Mouse (Mus musculus) testis, postnatal 10 days (tissue): Measurements from ENCODE around the gene Nudt9.

Experiments used
- DNase-seq: peaks from one replicate; pipeline ENCODE4 v3.0.0; 2021; ENCODE audit warnings: low spot score

Gene Nudt9

DNA sequence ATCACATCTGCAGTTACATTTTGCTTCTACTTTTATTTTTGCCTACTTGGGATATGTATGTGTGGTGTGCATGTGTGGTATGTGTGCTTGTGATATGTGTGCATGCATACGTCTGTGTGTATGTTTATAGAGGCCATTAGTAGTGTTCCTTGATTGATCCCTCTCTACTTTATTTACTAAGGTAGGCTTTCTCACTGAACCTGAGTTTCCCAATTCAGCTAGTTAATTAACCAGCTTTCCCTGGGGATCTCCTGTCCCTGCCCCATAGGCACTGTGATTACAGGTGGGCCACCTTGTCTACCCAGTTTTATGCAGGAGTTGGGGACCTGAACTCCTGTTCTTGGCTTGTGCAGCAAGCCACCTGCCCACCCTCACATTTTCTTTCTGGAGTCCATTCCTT lies 9.4 kb upstream of the Nudt9 start:
- DNase-seq: no peak

DNA sequence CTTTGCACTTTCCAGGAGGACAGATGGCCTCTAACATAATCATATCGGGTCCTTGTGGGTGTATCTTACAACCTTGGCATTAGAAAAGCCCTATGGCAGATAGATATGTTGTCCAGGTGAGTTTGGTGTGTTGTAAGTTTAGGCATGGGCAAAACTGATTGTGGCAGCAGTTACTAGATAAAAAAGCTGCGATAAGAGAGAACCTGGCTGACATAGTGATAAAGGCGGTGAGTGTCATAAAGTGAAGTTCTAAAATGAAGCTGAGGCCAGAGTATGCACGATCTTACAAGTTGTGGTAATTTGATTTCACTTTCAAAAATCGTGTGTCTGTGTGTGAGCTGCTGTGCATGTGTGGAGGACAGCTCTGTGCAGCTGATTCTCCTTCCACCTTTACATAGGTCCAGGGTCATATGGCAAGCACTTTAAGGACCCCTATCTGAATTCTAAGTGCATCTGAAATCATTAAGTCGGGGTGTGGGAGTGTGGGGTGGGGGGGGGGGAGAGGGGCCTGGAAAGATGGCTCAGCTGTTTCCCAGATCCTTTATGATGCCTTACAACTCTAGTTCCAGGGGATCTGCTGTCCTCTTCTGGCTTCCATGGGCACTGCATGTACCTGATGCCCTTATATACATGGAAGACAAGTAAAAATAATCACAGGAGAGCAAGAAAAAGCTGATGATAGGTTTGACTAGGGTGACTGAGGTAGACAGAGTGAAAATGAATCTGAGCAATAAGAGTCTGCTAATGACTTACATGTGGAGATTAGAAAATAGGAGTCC lies 6.8 kb upstream of the Nudt9 start:
- DNase-seq: peak; percentile 70

DNA sequence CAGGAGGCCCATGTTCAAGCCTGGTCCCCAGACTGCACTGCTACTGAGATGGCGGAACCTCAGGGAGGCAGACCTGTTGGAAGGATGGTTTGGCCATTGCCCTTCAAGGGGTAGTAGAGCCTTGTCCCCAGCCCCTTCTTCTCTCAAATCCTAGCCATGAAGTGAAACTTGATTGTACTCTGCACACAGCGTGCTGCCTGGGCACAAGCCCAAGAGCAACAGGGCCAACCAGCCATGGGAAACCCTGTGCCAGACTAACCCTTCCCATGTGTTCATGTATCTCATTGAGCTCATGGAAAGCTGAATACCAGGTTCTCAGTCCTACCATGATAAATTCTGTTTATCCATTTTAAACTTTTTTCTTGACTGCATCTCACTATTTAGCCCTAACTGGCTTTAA lies 3.2 kb upstream of the Nudt9 start:
- no peak for DNase-seq

DNA sequence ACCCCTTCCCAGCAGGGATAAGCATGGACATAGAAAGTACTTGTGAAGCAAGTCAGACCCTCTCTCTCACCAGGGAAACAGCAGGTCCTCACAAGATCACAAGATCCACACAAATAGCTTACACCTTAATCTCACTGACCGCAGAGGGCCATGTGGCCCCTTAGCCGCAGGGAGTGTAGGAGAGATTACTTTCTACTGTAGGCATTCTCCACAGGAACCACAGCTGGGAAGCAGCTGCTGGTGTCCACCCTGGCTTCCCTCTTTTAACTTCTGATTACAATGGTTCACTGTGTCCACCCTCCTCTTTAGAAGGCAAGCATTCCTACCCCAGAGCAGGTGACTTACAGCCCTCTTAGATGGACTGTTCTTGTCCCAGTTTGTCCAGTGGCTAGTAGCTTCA lies 2.4 kb upstream of the Nudt9 start:
- no peak for DNase-seq

DNA sequence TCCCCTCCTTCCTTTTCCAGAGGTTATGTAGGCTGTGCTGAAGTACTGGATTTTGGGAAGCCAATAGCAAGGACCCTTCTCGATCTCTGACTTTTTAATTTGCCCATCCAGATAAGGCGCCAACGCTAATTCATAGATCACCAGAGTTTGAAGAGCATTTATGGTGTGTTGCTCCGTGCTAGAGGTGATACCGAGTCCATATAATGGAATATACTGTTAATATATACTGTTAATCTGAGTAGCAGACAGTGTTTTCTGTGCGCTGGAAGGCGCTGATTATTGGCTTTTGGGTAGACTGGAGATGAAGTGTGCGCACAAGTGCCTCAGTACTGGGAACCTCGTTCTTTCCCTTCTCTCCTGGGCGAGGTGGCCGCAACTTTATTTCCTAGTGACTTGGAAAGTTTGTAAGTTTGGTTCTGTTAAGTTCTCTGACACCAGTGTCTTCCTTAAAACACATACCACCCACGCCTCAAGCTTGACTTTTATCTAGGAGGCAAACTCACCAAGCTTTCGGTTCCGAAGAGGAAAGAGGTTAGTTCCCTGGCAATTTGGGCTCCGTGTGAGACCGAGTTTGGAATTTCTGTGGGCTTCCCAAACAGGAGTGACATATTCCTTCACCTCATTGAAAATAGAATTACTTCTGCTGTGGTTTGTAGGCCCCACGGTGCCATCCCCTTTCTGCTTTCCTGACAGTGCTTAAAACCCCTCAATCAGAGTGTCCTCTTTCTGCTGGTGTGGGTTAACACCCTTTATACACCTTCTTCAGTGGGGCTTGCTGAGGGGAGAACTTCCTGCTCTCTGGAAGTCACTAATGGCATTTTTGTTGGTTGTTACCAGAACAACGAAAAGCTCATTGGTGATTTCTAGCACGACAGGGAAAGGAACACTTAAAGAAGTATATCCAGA lies 1.3 kb downstream of the Nudt9 start:
- DNase-seq: no peak

DNA sequence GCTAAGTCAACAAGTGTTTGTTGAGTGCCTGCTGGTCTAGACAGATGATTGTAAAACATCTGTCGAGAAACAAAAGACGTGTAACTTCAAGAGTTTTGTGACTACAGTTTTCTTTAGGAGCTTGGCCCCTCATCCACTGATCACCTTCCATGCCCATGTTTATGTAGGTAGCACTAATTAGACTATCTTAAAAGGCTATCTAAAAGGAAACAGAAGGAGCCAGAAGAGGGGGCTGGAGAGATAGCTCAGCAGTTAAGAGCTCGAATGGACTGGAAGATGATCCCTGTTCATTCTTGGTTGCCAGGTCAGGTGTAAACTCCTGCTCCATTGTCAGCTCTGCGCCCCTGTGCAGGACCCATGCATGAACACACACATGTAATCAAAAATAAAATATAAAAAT lies 2.0 kb downstream of the Nudt9 start:
- no peak for DNase-seq

DNA sequence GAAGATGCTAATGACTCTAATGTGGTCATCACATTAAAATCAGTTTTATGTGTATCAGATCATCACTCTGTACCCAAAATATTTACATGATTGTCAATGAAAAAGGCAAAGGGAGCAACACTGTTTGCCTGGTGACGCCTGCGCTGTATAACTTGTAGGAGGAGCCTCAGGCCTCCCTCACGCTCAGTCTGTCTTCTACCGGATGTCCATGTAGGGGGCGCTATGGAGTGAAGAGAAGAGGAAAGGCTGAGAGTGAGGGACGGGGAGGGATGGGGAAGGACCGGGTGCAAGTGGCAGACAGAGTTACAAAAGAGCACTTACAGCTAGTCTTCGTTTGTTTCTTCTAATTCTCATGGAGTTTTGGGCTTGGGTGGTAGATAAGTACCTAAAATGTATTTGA lies 6.8 kb downstream of the Nudt9 start:
- DNase-seq: peak; percentile 73

DNA sequence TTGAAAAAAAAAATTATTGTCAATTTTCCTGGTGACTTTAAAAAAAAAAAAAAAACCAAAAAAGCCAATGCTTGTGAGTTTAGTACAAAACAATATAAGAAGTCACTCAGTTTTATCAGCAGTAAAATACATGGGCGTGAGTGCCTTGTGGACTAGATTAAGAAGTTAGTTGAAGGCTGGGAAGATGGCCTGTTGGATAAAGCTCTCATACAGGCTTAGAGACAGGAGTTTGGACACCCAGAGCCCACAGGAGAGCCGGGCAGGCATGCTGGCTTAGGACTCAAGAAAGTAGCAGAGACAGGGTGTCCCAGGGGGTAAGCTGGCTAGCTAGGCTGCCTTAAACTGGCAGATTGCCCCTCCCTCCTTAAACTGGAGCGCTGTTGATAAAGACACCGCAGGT lies 8.8 kb downstream of the Nudt9 start:
- DNase-seq: no peak

DNA sequence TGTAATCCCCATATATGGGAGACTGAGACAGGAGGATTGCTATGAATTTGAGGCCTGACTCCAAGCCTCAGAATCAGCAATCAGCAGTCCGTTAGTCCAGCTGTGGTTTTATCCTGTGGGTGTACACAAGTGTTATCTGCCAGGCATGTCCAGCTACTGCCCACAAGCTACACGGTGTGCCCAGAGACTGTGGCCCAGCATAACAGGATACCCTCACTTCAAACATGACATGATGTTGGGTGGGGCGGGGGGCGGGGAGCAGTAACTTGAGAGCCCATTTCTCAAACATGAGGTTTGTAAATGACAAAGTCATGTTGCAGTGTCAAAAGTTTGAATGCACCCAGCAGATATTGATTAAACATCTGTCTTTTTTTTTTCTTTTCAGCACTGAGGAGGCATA lies 9.7 kb downstream of the Nudt9 start:
- no peak for DNase-seq

DNA sequence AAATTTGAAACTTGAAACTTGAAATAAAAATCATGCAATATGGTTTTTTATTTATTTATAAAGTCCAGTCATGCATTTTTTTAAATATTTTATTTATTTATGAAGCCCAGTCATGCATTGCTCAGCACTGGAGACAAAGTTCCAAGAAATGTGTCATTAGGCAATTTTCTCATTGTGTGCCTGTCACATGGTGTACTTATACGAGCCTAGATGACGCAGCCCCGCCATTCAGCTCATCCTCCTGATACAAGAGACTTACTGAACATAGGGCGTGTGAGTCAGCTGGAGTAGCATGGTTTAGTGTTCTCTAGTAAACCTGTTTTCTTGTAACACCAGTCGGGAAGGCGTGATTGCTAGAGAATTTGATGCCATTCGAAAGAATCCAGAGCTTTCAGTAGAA lies 10.2 kb downstream of the Nudt9 start:
- DNase-seq: no peak

DNA sequence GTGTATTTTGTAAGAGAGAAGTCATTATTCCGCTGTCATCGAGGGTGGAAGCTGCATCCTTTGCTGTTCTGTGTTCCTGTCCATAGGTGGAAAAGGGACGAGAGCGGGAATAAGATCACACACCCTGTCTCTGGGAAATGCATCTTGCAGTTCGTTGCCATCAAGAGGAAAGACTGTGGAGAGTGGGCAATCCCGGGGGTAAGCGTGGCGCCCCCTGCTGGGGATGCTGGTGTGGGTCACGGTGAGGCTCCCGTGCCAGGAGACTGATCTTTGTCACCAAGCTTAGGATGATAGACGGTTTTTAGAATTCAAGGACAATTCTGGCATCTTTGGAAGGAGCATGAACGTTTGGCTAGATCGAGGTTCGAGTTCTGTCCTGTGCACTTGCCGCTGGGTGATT lies 11.9 kb downstream of the Nudt9 start:
- DNase-seq: peak; percentile 78

DNA sequence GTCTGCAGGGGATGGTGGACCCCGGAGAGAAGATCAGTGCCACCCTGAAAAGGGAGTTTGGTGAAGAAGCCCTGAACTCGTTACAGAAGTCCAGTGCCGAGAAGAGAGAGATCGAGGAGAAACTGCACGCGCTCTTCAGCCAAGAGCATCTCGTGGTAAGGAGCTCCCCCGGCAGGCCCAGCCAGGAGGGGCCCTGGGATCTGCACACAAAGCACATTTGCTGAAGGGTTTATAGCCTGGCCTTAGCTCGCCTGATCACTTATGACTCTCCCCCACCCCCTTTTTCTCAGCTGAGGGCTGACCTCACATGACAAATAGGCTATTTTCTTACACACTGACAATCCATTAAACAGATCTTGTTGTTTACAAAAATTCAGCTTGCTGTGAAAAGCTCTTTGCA lies 13.5 kb downstream of the Nudt9 start:
- no peak for DNase-seq

DNA sequence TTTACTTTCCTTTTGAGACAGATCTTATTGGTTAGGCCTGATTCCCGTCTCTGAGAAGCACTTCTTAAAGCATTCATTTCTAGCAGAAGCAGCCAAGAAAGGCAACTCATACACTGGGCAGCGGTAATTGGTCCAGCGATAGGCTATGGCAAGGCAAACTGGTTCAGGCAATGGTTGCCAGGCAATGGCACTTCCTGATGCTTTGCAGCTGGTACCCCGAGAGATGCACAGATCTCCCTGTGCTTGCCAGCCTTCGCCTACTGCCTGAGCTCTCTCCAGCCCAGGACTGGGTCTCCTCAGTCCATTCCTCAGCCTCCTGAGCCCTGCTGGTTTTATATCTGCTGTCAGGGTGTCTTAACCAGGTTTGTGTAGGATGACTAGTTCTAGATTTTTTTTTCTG lies 14.3 kb downstream of the Nudt9 start:
- no peak for DNase-seq

DNA sequence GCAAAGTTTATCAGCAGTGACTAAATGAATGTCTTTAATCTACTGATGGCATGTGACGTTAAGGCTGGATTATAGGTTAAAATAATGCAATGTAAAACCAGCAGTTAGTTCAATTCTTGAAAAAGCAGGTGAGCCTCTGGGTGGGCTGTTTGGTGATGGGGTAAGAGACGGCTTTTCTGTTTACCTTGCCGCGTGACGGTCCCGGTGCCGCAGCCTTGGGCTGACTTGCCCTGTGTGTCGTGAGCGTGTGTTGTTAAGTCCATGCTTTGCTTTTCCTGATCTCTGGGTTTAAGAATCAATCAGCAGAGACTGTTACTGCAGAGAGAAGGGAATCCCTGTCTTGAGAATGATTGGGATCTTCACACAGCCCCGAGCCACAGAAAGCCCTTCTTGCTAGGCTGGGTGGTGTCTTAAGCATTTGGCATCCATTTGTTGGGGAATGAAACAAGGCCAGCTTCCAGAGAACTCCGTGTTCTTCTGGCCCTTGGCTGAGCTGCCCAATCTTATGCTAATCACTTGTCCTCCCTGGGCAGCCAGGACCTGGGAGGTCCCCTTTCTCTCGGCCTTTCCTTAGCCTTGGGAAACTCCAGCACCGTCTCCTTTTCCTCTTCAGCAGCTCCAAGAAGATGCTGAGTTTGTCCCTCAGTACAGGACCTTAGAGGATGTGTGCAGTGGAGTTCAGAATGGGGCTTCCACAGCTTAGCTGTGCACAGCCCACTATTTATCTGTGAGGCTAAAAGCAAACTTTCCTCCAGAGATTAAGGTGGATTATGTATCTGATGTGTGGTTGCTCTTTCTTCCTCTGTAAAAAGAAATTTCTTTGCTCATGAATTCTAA lies 16.0 kb downstream of the Nudt9 start:
- peak; percentile 62 for DNase-seq

DNA sequence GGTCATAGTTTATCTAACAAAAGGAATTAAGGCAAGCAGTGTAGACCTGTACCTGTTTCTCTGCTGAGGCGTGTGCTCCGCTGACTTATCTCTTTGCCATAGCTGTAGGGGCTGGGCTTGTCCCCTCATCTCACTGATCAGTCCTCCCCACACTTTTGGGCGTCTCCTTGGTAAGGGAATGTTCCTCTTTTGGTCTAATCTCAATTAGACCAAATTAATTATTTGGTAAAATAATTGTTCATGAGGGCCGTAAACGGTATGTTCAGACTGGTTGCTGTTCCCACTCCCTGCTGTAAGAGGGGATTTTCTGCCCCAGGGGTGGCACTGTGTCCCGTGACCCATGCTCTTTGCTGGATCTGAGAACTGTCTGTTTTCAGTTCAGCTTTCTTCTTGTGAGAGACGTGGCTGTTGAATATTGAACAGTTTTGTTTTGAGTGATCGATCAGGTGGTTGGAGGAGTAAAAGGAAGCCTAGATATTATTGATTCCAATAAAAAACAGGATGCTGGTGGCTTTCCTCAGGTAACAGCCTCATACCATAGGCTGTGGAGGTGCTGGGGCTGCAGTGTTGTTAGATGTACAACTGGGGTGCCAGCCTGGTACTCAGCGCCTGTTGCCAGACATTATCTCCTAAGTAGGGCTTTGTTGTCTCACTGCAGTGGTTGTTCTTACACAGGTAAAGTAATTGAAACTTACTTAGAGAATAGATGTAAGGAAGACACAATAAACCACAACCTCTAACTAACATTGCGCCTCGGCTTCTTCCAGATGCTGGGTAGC lies 16.9 kb downstream of the Nudt9 start:
- peak; percentile 28 for DNase-seq

DNA sequence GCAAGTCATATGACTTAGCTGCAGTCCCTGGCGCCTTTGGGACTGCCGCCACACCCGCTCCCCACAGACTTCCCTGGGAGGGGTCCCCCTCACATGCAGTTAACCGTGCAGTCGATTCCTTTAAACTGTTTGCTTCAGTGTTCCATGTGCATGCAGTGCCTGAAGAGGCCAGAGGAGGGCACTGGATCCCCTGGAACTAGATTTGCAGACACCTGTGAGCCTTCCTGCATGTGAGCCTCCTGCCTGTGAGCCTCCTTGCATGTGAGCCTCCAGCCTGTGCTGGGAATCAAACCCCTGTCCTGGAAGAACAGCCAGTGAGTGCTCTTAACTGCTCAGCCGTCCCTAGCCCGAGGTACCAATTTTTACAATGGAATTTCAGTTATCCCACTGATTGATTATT lies 22.6 kb downstream of the Nudt9 start:
- peak; percentile 58 for DNase-seq

DNA sequence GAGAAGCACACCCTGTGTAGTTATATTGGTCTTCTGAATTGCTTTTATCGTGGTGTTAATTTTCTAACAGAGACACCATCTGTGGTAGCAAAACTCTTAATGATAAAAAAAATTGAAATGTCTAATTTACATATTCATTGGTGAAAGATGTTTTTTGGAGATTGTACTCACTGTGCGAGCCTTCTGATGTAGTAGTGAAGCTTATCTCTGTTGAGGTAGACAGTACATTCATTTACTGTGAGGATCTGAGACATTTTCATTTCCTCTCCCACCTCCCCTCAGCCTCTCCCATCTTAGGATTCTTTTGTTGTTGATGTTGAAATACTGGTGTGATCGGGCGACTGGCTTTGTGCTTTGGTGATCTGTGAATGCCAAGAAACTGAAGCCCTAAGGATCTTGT lies 24.9 kb downstream of the Nudt9 start:
- DNase-seq: no peak

DNA sequence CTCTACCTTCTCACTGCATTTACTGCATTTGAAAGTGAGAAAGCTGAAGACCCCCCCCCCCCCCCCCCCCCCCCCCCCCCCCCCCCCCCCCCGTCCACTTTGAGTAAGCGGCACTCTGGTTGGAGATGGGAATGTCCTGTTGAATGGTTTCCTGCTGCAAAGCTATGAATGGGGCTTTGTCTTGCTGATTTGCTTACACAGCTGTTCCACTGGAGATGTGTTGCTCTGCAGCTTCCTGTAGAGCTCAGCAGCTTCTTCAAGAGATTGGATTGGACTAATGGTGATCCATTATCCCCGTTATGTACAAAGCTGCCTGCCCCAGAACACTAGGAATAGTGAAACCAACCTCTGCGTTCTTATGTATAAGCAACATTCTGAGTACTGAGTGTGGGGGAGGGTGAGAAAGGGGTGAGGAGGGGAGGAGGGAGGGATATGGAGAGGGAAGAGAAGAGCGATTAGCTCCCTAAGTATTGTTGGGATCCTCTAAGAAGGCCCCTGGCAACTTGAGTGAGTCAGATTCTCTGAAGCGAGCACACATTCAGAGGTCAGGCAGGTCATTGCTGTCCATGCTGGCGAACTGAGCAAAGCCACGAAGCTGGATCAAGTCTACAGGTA lies 26.3 kb downstream of the Nudt9 start:
- DNase-seq: peak; percentile 40

DNA sequence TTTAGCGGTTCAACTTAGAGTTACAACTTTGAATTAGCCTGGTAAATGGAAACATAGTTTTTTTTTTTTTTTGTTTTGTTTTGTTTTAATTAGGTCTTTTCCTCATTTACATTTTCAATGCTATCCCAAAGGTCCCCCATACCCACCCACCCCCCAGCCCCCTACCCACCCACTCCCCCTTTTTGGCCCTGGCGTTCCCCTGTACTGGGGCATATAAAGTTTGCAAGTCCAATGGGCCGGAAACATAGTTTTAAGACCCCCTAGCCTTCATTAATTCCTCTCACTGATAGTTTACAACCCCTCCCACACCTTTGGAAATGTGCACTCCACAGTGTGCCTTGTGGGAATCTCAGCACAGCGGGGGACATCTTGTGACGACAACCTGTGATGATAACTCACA lies 27.5 kb downstream of the Nudt9 start:
- DNase-seq: peak; percentile 33

DNA sequence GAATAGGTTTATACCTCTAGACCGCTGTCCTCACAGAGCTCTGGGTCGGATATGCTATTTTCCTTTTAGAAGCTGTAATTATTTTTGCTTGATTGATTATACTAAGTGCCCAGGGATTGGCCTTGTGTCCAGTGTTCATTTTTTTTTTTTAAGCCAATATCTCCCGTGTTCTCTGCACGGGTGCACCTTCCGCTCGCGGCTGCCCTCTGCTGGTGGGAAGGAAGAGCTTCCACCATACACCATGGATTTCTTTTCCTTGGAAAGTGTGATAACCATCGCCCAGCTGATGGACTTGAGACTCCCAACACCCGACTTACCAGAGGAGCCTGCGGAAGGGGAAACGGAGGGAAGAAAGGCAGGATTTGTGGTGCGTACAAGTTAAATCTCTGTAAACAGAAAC lies 28.3 kb downstream of the Nudt9 start:
- DNase-seq: peak; percentile 88

DNA sequence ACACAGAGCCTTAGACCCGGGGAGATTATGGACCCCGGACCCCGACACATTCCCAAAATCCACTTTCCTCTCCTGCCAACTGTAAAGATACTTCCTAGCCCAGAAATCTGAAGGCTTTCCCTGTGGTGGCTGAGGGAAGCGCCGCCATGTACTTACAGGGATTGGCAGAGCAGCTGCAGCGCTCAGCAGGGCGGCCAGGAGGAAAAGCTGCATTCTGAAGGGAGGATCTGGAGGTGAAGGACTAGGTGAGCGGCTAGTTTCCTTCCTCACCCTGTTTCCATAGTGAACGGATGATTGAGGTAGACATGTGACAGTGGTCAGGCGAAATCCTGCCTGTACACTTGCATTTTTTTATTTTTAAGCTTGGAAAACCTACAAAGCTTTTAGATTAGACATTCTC lies 30.3 kb downstream of the Nudt9 start:
- peak; percentile 37 for DNase-seq
